Comparison of ENCODE assay signal across 8 mouse cellular contexts in the genomic region with DNA sequence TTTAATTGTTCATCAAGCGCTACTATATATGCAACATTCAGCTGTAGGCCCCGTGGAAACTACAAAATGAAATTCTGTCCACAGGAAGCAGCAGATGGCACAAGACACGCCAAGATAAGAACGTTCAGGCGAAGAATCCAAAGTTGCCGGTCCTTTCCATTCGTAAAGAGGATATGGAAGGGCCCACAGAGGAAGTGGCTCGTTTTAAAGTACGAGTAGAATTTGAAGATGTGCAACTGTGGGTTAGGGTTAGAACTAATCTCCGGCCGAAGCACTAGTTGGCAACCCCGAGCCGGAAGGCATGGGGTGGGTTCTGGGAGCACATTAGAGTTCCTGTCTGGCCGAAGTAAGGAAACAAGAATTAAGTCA. TPM values are rescaled to one million over a fixed set of nuclear protein-coding genes. Genes with fewer than 3 reads are reported as not detected.
DNase-seq lines count a peak whose midpoint lies in the region; ATAC-seq and TF ChIP-seq lines count a peak whose summit lies in the region.

No protein-coding gene starts in this region.

- no peak for TF ChIP-seq CTCF in forebrain, postnatal 0 days (IDR thresholded peaks at IDR 0.05; ENCODE audit: low read depth)

- H3K27me3 ChIP-seq in forebrain, postnatal 0 days (ENCODE audit: insufficient read depth, low read length) = no peaks in the 10 kb centered on the region
- H3K27me3 ChIP-seq in liver, embryonic 16.5 days (ENCODE audit: control insufficient read depth, insufficient read depth, low read depth, low read length) = no peaks in the 10 kb centered on the region

- peak; percentile 52 for ATAC-seq in forebrain, postnatal 0 days
- ATAC-seq in liver, embryonic 16.5 days (ENCODE audit: low read depth) = peak; percentile 33

- peaks cover 14% of the 10 kb centered on the region for H3K36me3 ChIP-seq in forebrain, postnatal 0 days (ENCODE audit: insufficient read depth)
- H3K36me3 ChIP-seq in liver, embryonic 16.5 days (ENCODE audit: control insufficient read depth, insufficient read depth) = peaks cover 21% of the 10 kb centered on the region

- peak overlapping the region; percentile 68 for H3K9ac ChIP-seq in forebrain, postnatal 0 days
- peak overlapping the region; percentile 87 for H3K9ac ChIP-seq in liver, embryonic 16.5 days (ENCODE audit: low read depth, low read length)

- H3K27ac ChIP-seq in forebrain, postnatal 0 days (ENCODE audit: low read depth, low read length) = peak overlapping the region; percentile 86
- peak overlapping the region; percentile 87 for H3K27ac ChIP-seq in liver, embryonic 16.5 days (ENCODE audit: low read length)

- 1% methylated on average over 14 of the region's 14 CpGs for WGBS in forebrain, postnatal 0 days
- WGBS in liver, embryonic 16.5 days (ENCODE audit: insufficient replicate concordance) = under 1% methylated on average over 14 of the region's 14 CpGs

- H3K4me3 ChIP-seq in forebrain, postnatal 0 days (ENCODE audit: low read depth, low read length) = peak overlapping the region; percentile 64
- H3K4me3 ChIP-seq in liver, embryonic 16.5 days (ENCODE audit: low read depth, low read length) = peak overlapping the region; percentile 81

- DNase-seq in kidney, adult 9 months = peak; percentile 30
- DNase-seq in kidney, postnatal 36 days = no peak
- DNase-seq in ZHBTc4 (ENCODE audit: low read depth, low spot score) = peak; percentile 38
- DNase-seq in forebrain, postnatal 0 days = peak; percentile 66
- no peak for DNase-seq in adrenal gland, adult (ENCODE audit: inconsistent age in 2 of 2, low spot score in 1 of 2)
- DNase-seq in adrenal gland, postnatal 36 days = no peak
- no peak for DNase-seq in right cerebral cortex, postnatal 10 days (ENCODE audit: low spot score in 2 of 2)

- H3K4me2 ChIP-seq in forebrain, postnatal 0 days (ENCODE audit: low read depth) = peak overlapping the region; percentile 53
- H3K4me2 ChIP-seq in liver, embryonic 16.5 days (ENCODE audit: low read depth, low read length) = peak overlapping the region; percentile 80

- H3K4me1 ChIP-seq in forebrain, postnatal 0 days (ENCODE audit: insufficient read depth) = peaks cover 5% of the 10 kb centered on the region; the same call in 1 of the 2 replicates
- peaks cover 6% of the 10 kb centered on the region for H3K4me1 ChIP-seq in liver, embryonic 16.5 days (ENCODE audit: control insufficient read depth, low read depth, low read length)

- no peaks in the 10 kb centered on the region for H3K9me3 ChIP-seq in forebrain, postnatal 0 days (ENCODE audit: low read length)
- H3K9me3 ChIP-seq in liver, embryonic 16.5 days (replicated peaks; ENCODE audit: control insufficient read depth, low read length) = no peaks in the 10 kb centered on the region

RNA-seq across cellular contexts. Expression of gene Ddx23, which starts 0.5 kb away (rescaled TPM):
- total RNA-seq in forebrain, postnatal 0 days (2014; rRNA removed) = 54.9 and 70.6 TPM in 2 replicates
- 11.9 and 13.8 TPM in 2 replicates for polyA plus RNA-seq in forebrain, postnatal 0 days (2015; fragmentation: Nextera tagmentation; extraction: Ambion mirVana)
- polyA plus RNA-seq in liver, embryonic 16.5 days (2015; fragmentation: Nextera tagmentation; extraction: Ambion mirVana) = 9.0 and 10.0 TPM in 2 replicates
- total RNA-seq in adrenal gland, postnatal 36 days (2021) = 10 to 100 TPM; 75.5 to 84.3 TPM

RNA-seq across cellular contexts. Expression of gene Rnd1, which starts 15.1 kb away (rescaled TPM):
- 34.1 and 56.6 TPM in 2 replicates for total RNA-seq in forebrain, postnatal 0 days (2014; rRNA removed)
- 20.9 and 24.1 TPM in 2 replicates for polyA plus RNA-seq in forebrain, postnatal 0 days (2015; fragmentation: Nextera tagmentation; extraction: Ambion mirVana)
- polyA plus RNA-seq in liver, embryonic 16.5 days (2015; fragmentation: Nextera tagmentation; extraction: Ambion mirVana) = 0.78 and 1.1 TPM in 2 replicates
- 1 to 10 TPM; 2.1 to 2.4 TPM for total RNA-seq in adrenal gland, postnatal 36 days (2021)

RNA-seq across cellular contexts. Expression of gene Cacnb3, which starts 31.5 kb away (rescaled TPM):
- total RNA-seq in forebrain, postnatal 0 days (2014; rRNA removed) = 191 and 201 TPM in 2 replicates
- 133 and 139 TPM in 2 replicates for polyA plus RNA-seq in forebrain, postnatal 0 days (2015; fragmentation: Nextera tagmentation; extraction: Ambion mirVana)
- 0.55 and 0.84 TPM in 2 replicates for polyA plus RNA-seq in liver, embryonic 16.5 days (2015; fragmentation: Nextera tagmentation; extraction: Ambion mirVana)
- 10 to 100 TPM; 10.2 to 13.3 TPM for total RNA-seq in adrenal gland, postnatal 36 days (2021)

RNA-seq across cellular contexts. Expression of gene Ccdc65, which starts 45.8 kb away (rescaled TPM):
- total RNA-seq in forebrain, postnatal 0 days (2014; rRNA removed) = 6.1 and 8.2 TPM in 2 replicates
- 5.6 and 10.5 TPM in 2 replicates for polyA plus RNA-seq in forebrain, postnatal 0 days (2015; fragmentation: Nextera tagmentation; extraction: Ambion mirVana)
- not detected in 2 replicates for polyA plus RNA-seq in liver, embryonic 16.5 days (2015; fragmentation: Nextera tagmentation; extraction: Ambion mirVana)
- total RNA-seq in adrenal gland, postnatal 36 days (2021) = under 1 TPM; 0.23 to 0.26 TPM

RNA-seq across cellular contexts. Expression of gene Adcy6, which starts 52.3 kb away (rescaled TPM):
- 39.2 and 42.3 TPM in 2 replicates for total RNA-seq in forebrain, postnatal 0 days (2014; rRNA removed)
- 1.9 and 5.4 TPM in 2 replicates for polyA plus RNA-seq in forebrain, postnatal 0 days (2015; fragmentation: Nextera tagmentation; extraction: Ambion mirVana)
- 6.1 and 8.3 TPM in 2 replicates for polyA plus RNA-seq in liver, embryonic 16.5 days (2015; fragmentation: Nextera tagmentation; extraction: Ambion mirVana)
- total RNA-seq in adrenal gland, postnatal 36 days (2021) = 10 to 100 TPM; 43.8 to 62.6 TPM

Comparison
In these comparisons a context has a peak if more than half of its experiments do, and no peak if none do; other contexts are left out.
1. DNase-seq: peak in kidney, adult 9 months (single experiment), ZHBTc4 (single experiment) and forebrain, postnatal 0 days (single experiment); none in kidney, postnatal 36 days (0 of 2), adrenal gland, adult (0 of 2), adrenal gland, postnatal 36 days (0 of 2) and right cerebral cortex, postnatal 10 days (0 of 2).
2. RNA of gene Rnd1, which starts 15.1 kb away (total RNA-seq): 34.1 to 56.6 TPM in forebrain, postnatal 0 days; 2.1 to 2.4 TPM in adrenal gland, postnatal 36 days; every median in the first group is over 10 times any median in the second.
3. RNA of gene Cacnb3, which starts 31.5 kb away (total RNA-seq): 191 to 201 TPM in forebrain, postnatal 0 days; 10.2 to 13.3 TPM in adrenal gland, postnatal 36 days; every median in the first group is over 10 times any median in the second.